Mouse (Mus musculus): ENCODE results near the gene Sspo.
"Not testable (repeated sequence)": the region's sequence is repeated elsewhere in the genome, so short reads cannot be mapped to it uniquely, and the experiment has no call there.

Gene Sspo

DNA sequence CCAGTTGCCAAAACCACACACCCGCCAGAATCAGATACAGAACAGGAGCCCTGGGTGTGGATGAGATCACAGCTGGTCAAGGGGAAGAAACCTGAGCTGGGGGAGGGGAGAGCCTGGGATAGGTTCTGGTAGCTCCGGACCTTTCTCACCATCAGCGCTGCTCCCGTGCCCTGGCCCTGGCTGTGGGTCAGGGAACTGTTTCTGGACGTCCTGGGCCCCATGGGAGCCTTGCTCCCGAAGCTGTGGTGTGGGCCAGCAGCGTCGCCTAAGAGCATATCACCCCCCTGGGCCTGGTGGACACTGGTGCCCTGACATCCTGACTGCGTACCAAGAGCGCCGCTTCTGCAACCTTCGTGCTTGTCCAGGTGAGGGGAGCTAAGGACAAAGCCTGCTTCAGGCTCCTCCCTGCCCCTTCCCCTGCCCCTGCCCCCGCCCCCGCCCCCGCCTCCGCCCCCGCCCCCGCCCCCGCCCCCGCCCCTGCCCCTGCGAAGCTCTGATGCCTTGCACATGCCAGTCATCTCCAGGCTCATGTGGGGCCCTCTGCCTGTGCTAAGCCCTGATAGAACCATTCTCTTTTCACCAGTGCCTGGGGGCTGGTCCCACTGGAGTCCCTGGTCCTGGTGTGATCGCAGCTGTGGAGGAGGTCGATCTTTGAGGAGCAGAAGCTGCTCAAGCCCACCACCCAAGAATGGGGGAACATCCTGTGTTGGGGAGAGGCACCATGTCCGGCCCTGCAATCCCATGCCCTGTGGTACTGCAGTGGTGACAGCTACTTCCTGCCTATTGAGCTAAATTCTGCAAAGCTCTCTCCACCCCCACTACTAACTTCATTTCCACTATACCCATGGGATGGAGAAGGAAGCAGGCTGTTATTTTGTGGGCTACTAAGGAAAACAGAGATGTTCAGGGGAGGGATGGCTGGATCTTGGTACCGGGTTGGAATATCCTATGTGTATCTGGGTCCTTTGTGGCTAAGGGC lies 40.0 kb downstream of the Sspo start:
- no peak for DNase-seq (ENCODE audit: low spot score in 2 of 2)

DNA sequence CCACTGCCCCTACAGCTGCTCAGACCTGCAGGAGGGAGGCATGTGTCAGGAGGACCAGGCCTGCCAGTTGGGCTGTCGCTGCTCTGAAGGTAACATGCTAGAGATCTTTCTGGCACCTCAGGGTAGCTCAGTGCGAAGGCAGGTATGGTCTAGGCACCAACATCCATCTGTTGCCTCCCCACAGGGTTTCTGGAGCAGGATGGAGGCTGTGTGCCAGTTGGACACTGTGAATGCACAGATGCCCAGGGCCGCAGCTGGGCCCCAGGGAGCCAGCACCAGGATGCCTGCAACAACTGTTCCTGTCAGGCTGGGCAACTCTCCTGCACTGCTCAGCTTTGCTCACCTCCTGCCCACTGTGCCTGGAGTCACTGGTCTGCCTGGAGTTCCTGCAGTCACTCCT lies 41.7 kb downstream of the Sspo start:
- no peak for DNase-seq (ENCODE audit: low spot score in 2 of 2)

DNA sequence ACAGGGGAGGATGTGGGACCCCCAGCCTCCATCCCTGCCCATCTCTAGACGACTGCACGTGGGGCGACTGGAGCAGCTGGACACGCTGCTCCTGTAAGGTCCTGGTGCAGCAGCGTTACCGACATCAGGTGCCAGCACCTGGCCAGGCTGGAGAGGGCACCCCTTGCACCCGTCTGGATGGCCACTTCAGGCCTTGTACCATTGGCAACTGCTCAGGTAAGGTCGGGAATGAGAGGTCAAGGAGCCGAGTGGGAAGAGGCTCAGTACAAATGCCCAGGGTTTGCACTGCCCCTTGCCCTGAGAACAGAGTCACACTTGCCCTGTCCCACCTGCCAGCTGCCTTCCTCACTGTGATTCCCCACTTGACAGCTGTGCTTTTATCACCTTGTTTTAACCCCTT lies 43.3 kb downstream of the Sspo start:
- no peak for DNase-seq (ENCODE audit: low spot score in 2 of 2)

DNA sequence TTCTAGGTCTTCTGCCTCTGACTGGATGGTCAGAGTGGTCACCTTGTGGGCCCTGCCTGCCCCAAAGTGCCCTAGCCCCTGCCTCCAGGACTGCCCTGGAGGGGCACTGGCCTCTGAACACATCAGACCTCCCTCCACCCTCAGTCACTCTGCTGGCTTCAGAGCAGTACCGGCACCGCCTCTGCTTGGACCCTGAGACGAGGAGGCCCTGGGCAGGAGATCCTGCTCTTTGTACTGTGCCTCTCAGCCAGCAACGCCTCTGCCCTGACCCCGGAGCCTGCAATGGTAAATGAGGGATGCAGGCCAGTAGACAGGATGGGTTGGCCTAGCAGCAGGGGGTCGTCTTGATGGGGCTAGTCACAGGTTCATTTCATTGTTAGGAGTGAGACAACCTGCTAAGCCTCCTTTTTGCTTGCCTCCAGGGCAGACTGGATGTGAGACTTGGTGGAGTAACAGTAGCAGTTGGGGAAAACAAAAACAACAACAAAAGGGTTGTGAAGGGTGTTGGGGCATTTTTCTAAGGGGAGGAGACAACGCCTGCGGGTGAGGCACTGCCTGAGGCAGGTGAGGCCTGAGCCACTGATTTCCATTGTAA lies 45.2 kb downstream of the Sspo start:
- DNase-seq (ENCODE audit: low spot score in 2 of 2): no peak

DNA sequence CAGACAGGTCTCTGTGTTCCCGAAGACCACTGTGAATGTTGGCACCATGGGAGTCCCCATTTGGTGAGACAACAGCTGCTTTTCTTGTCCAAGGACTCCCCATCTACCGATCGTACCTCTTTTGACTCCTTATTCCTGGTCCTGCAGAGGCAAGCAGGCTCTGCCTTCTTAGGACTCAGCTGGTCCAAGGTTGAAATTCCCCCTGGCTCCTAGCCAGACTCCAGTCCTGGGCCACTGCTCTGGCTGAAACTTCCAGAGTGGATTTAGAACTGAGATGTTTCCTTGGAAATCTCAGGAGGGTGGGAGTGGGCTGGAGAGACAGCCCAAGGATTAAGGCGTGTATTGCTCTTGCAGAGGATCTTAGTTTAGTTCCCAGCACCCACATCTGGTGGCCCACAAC lies 49.5 kb downstream of the Sspo start:
- no peak for DNase-seq (ENCODE audit: low spot score in 2 of 2)

DNA sequence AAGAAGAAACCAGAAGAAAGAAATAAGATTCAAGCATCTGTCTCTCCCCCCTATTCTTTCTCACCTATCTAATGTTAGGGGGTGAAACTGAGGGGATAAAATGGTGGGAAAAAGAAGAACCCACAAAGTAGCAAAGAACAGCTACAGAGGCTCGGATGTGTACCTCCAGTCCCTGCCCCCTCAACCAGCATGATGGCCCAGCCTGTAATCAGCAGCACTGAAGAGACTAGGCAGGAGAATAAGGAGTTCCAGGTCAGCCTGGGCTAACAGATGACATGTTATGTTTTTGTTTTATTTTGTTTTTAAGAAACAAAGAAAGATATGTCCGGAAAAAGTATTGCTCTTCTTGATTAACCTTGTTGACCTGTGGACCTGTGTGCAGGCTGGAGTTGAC lies 55.8 kb downstream of the Sspo start:
- DNase-seq (ENCODE audit: low spot score in 2 of 2): no peak

DNA sequence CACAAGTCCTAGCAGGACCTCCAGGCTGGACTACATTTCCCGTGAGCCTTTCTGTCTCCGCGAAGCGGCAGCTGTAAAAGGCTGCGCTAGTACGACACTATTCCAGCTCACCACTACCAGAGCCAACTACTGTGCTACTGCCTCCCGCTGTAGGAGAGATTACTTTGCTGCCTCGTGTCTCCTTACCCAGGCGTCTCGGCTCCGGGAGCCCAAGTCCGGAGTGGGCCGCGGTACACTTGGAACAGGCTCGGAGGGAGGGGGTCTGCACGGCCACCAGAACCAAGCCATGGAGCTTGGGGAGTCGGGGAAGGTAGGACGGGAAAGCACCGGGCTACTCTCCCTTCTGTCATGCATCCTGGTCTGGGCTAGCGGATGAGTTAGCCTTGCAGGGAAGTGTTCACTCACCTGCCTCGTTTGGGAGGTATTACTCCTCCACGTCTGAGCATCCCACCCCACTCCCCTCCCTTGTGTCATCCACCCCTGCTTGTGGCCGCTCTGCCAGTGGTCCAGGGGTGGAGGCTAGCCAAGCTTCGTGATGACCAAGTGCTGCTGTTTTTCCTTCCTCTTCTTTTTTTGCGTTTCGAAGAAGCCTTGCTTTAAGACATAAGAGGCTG lies 56.3 kb downstream of the Sspo start:
- DNase-seq (ENCODE audit: low spot score in 2 of 2): peak; percentile 77 to 88

DNA sequence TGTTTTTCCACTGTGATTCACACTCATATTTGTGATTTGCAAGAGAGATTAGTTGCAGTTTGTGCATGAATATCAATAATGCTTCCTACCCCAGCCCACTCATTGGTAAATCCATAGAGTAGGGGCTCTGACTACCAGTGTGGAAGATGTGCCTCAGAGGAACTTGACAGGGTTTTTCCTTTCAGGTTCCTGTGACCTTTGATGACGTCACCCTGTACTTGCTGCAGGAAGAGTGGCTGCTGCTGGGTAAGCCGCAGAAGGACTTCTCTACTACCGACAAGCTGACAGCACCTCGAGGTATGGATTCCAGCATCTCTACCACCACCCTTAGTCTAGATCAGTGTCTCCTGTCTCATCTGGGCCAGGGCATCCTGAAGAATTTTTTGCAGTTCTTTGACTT lies 60.1 kb downstream of the Sspo start:
- no peak for DNase-seq (ENCODE audit: low spot score in 2 of 2)

DNA sequence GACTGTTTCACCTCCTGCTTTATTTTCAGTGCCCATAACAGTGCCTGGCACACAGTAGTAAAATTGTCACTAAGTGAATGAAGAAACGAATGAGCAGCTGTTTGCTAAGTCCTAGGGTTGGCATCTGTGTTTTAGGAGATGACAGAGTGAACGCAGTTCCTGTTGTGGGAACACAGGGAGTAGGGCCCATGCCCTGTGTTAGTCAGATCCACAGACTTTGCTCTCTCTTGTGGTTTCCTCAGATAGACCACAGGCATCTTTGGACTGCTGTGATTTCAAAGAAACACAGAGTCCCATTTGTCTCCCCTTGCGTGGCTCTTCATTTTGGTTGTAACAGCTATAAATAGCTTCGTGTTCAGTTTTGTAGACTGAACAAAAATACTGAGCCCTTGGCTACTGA lies 62.4 kb downstream of the Sspo start:
- DNase-seq (ENCODE audit: low spot score in 2 of 2): no peak

DNA sequence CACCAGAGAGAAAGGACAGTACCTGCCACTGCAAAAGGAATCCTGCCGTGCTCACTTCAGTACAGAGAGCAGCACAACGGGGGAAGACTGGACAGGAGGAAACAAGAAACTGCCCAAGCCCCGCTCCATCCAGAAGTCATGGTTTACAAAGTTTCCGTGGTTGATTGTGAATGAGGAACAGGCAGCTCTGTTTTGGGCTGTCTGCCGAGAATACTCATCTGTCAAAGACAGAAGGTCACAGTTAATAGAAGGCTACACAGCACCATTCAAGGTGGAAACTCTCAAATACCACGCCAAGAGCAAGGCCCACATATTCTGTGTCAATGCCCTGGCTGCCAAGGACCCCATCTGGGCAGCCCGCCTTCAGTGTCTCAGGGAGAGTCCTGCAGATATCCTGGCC lies 63.8 kb downstream of the Sspo start:
- no peak for DNase-seq (ENCODE audit: low spot score in 2 of 2)

DNA sequence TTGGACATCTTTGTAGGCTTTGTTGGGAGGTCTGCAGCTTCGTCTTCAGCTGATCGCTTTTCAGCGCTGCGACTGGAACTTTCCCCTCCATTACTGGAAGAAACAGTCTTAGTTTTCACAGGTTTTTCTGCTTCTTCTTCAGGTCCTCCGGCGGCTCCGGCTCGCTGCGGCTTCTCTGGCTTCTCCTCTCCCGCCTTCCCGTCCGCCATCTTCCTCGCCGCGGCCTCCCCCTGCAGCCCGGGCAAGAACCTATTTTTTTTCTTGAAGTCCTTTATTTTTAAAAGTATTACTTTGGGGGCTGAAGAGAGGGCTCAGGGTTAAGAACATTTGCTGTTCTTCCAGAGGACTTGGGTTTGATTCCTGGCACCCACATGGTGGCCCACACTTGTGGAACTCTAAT lies 76.9 kb downstream of the Sspo start:
- DNase-seq (ENCODE audit: low spot score in 2 of 2): not testable (repeated sequence)

DNA sequence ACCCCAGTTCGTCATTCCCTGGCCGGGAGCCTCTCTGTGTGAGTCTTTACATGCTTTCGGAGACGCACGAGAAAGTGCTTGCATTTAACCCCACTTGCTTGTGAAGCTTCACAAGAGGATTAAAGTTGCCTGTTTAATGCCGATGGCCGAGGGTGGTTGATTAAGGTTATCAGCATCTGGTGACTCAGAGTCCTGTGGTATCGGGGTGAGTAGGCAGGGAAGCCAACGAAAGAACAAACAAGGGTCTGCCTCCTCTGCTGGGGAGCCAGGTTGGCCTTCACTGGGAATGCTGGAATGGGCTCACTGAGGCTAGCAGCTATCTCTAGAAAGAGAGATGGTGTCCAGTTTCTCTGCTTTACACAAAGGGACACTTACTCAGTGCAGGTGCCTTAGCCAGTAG lies 79.9 kb downstream of the Sspo start:
- DNase-seq (ENCODE audit: low spot score in 2 of 2): no peak

DNA sequence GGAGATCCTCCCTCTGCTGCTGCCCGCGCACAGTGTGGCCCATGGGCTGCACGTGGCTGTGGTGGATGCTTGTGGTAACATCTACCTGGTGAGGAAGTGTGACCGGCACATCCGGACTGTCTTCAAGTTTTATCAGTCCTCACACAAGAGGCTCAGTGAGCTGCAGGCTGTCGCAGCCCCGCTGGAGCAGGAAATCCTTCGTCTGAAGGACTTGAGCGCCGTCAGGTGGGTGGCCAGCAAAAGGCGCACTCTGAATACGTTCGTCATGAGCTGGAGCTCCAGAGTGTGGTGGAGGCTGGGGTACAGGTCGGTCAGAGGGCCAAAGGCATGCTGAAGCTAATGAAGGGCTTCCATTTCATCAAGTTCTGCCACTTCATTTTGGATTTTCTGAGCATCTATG lies 81.2 kb downstream of the Sspo start:
- DNase-seq (ENCODE audit: low spot score in 2 of 2): no peak

DNA sequence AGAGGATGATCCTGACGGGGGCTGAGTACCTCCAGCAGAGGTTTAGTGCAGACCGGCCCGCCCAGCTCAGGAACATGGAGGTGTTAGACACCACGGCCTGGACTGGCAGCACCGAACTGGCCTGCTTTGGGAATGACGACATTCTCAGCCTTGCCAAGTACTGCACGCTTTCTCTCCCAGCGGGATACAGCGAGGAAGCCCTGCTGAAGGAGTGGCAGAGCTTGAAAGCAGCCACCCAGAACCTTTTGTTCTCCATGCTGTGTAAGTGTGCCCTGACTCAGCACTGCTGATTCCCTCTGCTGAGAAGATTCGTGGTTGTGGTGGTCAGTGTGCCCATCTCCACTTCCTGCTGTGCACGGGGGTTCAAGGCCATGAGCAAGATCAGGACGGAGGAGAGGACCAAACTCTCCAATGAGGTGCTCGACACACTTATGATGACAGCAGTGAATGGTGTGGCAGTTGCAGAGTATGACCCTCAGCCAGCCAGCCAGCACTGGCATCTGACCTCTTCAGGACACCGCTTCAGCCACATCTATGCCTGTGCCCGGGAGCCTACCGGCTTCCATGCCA lies 81.9 kb downstream of the Sspo start:
- no peak for DNase-seq (ENCODE audit: low spot score in 2 of 2)

DNA sequence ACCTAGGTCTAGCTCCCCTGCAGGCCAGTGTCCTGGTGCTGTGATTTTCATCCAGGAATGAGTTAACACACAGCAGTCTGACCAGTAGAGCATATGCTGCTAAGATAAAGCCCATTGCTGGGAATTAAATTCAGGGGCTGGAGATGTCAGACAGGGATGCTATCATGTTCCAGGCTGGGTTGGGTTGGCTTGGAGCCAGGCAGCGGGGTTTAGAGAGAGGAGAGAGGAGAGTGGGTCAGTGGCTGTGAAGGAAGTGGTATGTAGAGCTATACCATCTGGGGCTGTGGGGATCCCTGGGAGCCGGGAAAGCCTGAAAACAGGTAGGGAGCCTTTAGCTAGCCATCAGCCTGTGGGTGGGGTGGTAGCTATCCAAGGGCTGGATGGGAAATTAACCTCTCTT lies 82.8 kb downstream of the Sspo start:
- DNase-seq (ENCODE audit: low spot score in 2 of 2): no peak

DNA sequence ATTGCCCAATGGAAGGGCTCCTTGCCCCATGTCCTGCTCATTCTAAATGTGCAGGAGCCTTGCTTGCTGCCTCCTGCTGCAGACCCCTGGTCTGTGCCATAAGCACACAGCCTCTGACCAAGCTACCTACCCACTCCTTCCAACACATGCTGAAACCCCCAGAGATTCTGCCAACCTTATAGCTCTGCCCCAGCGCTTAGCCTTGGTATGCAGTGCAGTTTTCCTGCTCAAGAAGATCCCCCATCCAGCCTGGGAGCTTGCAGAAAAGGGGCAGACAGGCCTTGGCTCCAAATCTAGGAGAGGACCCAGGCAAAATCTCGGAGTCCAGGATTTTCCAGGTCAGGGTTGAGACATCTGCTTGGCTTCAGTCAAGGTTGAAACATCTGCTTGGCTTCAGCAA lies 85.4 kb downstream of the Sspo start:
- DNase-seq (ENCODE audit: low spot score in 2 of 2): no peak

DNA sequence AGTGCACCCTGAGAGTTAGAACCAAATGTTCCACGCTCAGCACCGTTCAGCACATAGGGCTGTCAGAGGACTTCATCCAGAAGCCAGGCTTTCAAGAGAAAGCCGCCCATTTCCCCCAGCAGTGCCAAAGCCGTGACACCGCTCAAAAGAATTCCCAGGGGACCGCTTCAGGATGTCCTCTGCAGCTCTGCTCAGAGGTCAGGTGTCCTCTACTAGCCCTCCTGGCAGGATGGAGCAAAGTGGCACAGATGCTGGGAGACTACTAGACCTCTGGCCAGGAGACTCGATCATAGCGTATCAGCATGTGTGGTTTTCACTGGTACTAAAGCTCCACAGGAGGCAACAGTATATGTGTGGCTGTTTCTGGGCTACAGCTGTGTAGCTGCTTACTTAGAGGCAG lies 86.9 kb downstream of the Sspo start:
- DNase-seq (ENCODE audit: low spot score in 2 of 2): no peak

DNA sequence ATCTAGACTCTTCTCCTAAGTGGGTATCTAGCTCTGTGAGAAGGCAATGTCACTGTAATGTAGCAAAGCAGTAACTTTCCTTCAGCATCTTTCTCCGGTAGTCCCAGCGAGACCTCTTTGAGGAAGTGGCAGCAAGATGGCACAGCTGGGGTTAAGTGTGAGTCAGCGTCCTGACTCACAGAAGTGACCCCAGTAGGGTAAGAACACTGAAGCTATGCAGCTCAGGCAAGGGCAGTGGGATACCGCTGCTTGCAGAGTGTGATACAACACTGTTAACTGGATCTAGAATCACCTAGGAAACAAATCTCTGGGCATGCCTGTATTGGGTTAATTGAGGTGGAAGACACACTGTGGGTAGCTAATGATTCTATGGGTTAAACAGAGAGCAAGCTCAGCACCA lies 88.1 kb downstream of the Sspo start:
- DNase-seq (ENCODE audit: low spot score in 2 of 2): no peak

DNA sequence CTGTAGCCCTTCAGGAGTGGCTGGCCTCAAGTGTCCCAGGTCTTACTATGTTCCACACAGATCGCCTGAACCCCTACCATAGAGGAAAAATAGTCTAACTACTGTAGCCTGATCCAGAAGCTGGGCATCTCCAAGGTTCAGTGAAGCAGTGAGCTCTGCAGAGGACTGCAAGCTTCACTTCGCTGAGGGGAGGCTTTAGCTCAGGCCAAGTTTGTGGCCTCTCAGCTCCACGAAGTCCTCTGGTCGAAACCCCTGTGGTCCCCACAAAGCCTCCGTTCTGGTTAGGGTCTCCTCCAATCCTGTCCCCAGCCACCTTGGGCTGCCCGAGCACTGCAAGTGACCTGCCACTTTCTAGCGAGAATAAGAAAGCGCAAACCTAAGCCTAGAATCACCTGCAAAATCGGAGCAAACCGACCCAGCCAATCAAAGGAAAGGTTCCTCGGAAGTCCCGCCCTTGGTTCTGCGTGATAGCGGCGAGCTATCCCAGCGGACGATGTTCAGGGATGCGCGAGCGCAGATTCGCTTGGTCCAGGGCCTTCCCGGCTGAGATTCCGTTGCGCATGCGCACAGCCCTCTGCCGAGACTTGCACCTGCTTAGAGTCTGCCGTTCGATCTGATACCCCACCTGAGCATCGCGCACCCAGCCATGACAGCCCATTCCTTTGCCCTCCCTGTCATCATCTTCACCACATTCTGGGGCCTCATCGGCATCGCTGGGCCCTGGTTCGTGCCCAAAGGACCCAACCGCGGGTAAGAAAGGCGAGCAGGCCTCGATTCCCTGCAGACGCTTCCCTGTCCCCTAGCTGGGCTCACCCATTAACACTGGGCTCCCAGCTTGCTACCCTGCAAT lies 89.3 kb downstream of the Sspo start, which contains the start of gene Atp6v0e2:
Gene Atp6v0e2, plus strand, starts transcription at position 511 of the 850 bp plus-strand sequence.
- DNase-seq (ENCODE audit: low spot score in 2 of 2): peak; percentile 90 to 93

DNA sequence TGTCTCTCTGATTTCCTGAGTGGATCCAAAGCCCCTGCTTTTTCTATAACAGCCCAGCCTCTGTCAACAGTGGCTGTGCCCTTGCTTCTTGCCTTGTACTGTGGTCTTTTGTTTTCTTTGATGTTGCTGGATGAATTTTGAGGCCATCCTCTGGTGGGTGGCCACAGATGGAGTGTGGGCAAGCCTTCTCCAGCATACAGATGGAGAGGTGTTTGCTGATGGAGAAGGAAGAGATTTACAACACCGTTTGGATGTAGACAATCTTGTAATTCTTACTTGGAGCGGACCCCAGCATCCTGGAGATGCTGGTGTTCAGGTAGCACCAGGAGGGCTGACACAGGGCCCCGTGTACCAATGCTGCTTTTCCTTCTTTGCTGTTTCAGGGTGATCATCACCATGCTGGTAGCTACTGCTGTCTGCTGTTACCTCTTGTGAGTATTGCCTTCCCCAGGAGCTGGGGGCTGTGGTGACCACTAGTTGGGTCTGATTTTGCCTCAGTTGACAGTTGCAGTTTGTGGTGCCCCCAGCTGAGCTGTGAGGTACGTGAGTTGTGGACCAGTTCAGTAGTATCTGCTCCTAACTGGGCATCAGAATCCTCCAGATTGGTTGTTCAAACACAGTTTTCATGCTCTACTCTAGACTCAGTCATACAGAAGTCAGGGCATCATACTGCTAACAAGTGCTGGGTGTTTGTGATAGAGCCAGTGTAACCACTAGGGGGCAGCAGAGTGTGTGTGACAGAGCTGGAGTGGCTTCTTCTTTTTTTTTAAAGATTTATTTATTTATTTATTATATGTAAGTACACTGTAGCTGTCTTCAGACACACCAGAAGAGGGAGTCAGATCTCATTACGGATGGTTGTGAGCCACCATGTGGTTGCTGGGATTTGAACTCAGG lies 91.1 kb downstream of the Sspo start:
- peak; percentile 76 to 81 for DNase-seq (ENCODE audit: low spot score in 2 of 2)

DNA sequence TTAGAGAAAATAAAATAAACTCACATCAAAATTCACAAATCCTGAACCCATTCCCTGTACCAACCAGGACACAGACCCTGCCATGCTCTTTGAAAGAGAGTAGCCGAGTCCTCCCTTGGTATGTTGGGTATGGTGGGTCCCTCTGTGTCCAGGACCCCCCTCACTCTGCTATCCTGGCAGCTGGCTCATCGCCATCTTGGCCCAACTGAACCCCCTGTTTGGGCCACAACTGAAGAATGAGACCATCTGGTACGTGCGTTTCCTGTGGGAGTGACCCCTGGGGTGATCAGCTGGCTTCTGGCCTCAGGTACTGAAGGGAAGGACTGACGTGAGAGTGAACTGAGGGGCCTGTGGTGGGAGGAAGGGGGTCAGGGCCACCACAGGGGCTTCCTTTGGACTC lies 91.8 kb downstream of the Sspo start:
- no peak for DNase-seq (ENCODE audit: low spot score in 2 of 2)
